Mouse (Mus musculus): Measurements from ENCODE around the gene Lamtor1.

DNA sequence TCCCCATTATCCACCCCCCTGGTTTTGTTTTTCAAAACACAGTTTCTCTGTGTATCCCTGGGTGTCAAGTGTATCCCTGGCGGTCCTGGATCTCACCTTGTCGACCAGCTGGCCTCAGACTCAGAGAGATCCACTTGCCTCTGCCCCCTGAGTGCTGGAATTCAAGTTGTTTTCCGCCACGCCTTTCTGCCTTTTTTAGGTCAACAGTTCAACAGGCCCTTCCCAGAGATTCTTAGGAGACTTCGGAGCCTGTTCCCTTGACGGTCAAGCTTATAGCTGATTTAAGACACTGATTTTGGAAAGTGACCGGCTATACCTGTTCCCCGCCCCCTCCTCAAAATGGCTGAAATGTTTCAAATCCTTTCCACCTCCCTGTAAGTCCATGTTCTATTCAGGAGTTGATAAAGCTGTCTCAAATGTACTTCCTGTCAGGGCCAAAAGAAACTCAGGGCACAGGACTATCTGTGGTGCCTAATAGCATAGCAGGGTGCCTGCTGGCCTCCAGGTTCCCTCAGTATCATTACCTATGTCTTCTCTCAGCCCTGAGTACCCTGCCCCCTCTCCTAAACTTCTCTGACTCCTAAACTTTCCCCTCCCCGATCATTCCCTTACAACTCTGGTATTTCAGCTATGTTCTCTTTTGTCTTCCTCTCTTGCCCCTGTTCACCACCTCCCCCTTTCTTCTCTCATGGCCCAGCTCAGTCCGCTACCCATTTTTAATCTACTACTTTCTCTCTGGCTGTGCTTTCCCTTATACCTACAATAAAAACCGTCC, 39.0 kb upstream of the Lamtor1 start:
- TF ChIP-seq POLR2A (IDR thresholded peaks at IDR 0.05; ENCODE audit: borderline replicate concordance, low read depth, low read length) (no peak), CTCF (IDR thresholded peaks at IDR 0.05; ENCODE audit: low read depth, low read length) (no peak)
